Mouse (Mus musculus) neural tube, embryonic 12.5 days (tissue): ENCODE measurements around the gene Usb1. TPM values are rescaled to one million over a fixed set of nuclear protein-coding genes. Genes with fewer than 3 reads are reported as not detected.

ENCODE experiments used
- polyA plus RNA-seq: library from polyadenylated mRNA; unstranded; fragments of >200 nt; fragmentation: Nextera tagmentation; extraction: Ambion mirVana; gene quantifications from 2 replicates; pipeline ENCODE4 v1.2.1, GENCODE M21; 2016

Usb1 gene
- polyA plus RNA-seq, 1 experiment from 2014 or later = 39.2 TPM

Other genes with a start within 250 kb of the Usb1 start
- 12.8 and 15.0 TPM in 2 replicates for gene Kifc3, start 129.5 kb upstream of the Usb1 start, polyA plus RNA-seq
- gene Cngb1, start 25.7 kb upstream of the Usb1 start, polyA plus RNA-seq = 0.47 and 0.85 TPM in 2 replicates
- 0.50 TPM in 1 of 2 replicates, not detected in the other for gene Tepp, start 21.7 kb upstream of the Usb1 start, polyA plus RNA-seq
- gene Zfp319, start 334 bp upstream of the Usb1 start, polyA plus RNA-seq = 19.8 and 20.5 TPM in 2 replicates
- 36.4 and 41.3 TPM in 2 replicates for gene Mmp15, start 20.0 kb downstream of the Usb1 start, polyA plus RNA-seq
- 124 and 127 TPM in 2 replicates for gene Cfap20, start 102.6 kb downstream of the Usb1 start, polyA plus RNA-seq
- 9.1 and 12.6 TPM in 2 replicates for gene Csnk2a2, start 157.8 kb downstream of the Usb1 start, polyA plus RNA-seq
- gene Ccdc113, start 201.8 kb downstream of the Usb1 start, polyA plus RNA-seq = 0.20 TPM in 1 of 2 replicates, not detected in the other
- gene Prss54, start 244.1 kb downstream of the Usb1 start, polyA plus RNA-seq = not detected in 2 replicates